Mouse (Mus musculus) cerebellum, postnatal 36 days (tissue): Measurements from ENCODE around the gene Dbt.
A peak's percentile ranks its signal among the peaks of the same experiment; 100 is the strongest.

Experiments
- DNase-seq, 2 experiments: peaks; one replicate each; pipeline ENCODE4 v3.0.0; 2021 to 2022; ENCODE audit warnings: mixed read lengths in 2 of 2

Dbt gene

GRCm38 (mm10) chr3:116542532-116542931 is 29.7 kb downstream of the Dbt start:
- DNase-seq = no peak

- DNase-seq = no peak
These were observed 34.6 kb downstream of the Dbt start for GRCm38 (mm10) chr3:116547430-116547829.

GRCm38 (mm10) chr3:116551362-116551761 is 38.5 kb downstream of the Dbt start:
- no peak for DNase-seq

- peak in 1 of 2 experiments; percentile 29 for DNase-seq
These were observed 48.4 kb downstream of the Dbt start for GRCm38 (mm10) chr3:116561315-116561714.

GRCm38 (mm10) chr3:116562408-116563094 is 49.7 kb downstream of the Dbt start, which contains the start of gene Lrrc39:
Gene Lrrc39, plus strand, starts transcription at chr3:116562973.
- peak in 1 of 2 experiments; percentile 9 for DNase-seq

- no peak for DNase-seq
These were observed 50.2 kb downstream of the Dbt start for GRCm38 (mm10) chr3:116563095-116563492.

- DNase-seq = no peak
These were observed 57.8 kb downstream of the Dbt start for GRCm38 (mm10) chr3:116570628-116571027.

GRCm38 (mm10) chr3:116577286-116577685 is 64.4 kb downstream of the Dbt start:
- no peak for DNase-seq

- DNase-seq = no peak
These were observed 69.3 kb downstream of the Dbt start for GRCm38 (mm10) chr3:116582201-116582600.

GRCm38 (mm10) chr3:116594076-116594727 is 81.3 kb downstream of the Dbt start:
- no peak for DNase-seq

- DNase-seq = peak; percentile 99
These were observed 82.1 kb downstream of the Dbt start, which contains the start of gene Sass6 for GRCm38 (mm10) chr3:116594728-116595602. Gene Sass6, plus strand, starts transcription at chr3:116594982.

GRCm38 (mm10) chr3:116595603-116595991 is 82.7 kb downstream of the Dbt start:
- no peak for DNase-seq
